28 mouse cellular contexts compared by ENCODE assay signal in genomic region chr5:115947622-115948353, GRCm38 (mm10).
A peak's percentile ranks its signal among the peaks of the same experiment; 100 is the strongest.
DNase-seq lines count a peak whose midpoint lies in the region; ATAC-seq and TF ChIP-seq lines count a peak whose summit lies in the region.
"Had no signal": no experiment of that assay in that cellular context is flagged by ENCODE, and none has a peak within 500 bp of the region (broad histone marks: within the 10 kb centered on the region; RNA-seq: fewer than 3 reads in every experiment).

No protein-coding gene starts in this region.

- peaks cover 98% of the 10 kb centered on the region for H3K36me3 ChIP-seq in heart, embryonic 13.5 days
- peaks cover 82% of the 10 kb centered on the region for H3K36me3 ChIP-seq in liver, embryonic 14.5 days (replicated peaks; ENCODE audit: control insufficient read depth, insufficient read depth, low read depth)

- TF ChIP-seq CTCF in liver, embryonic 14.5 days (IDR thresholded peaks at IDR 0.05; ENCODE audit: low read depth), result no peak
- TF ChIP-seq CTCF in cerebellum, adult 2 months (IDR thresholded peaks at IDR 0.05; ENCODE audit: borderline replicate concordance, insufficient read depth, low read depth, low read length), result no peak

- no peak for DNase-seq in heart, postnatal 4 days
- peak in 2 of 3 experiments; percentile 32 to 52 for DNase-seq in liver, embryonic 14.5 days (ENCODE audit: low read depth in 3 of 3, low spot score in 3 of 3)
- peak; percentile 32 for DNase-seq in yolk sac, embryonic 10.5 days (ENCODE audit: low spot score)
- DNase-seq in layer of hippocampus, postnatal 36 days, result no peak
- DNase-seq in cerebellum, adult 2 months, result no peak
- DNase-seq: adrenal gland, postnatal 14 days; cerebellum, adult 11-12 months; cerebellum, postnatal 10 days; gastrocnemius, postnatal 25 days; heart, adult 11 months; kidney, adult 18-20 months; kidney, postnatal 25 days; lung, embryonic 14.5 days; right cerebral cortex, postnatal 4 days had no signal

- H3K27me3 ChIP-seq in heart, embryonic 13.5 days (replicated peaks), result no peaks in the 10 kb centered on the region
- no peaks in the 10 kb centered on the region for H3K27me3 ChIP-seq in liver, embryonic 14.5 days (ENCODE audit: control insufficient read depth, insufficient read depth, low read length)
- H3K27me3 ChIP-seq in cerebellum, adult 2 months (ENCODE audit: control insufficient read depth, insufficient read depth, low read length), result no peaks in the 10 kb centered on the region
- H3K27me3 ChIP-seq: embryonic facial prominence, embryonic 15.5 days; forebrain, embryonic 15.5 days; heart, embryonic 15.5 days; hindbrain, embryonic 15.5 days; kidney, embryonic 15.5 days; limb, embryonic 13.5 days; midbrain, embryonic 15.5 days had no signal

- H3K9me3 ChIP-seq in heart, embryonic 13.5 days, result no peaks in the 10 kb centered on the region
- no peaks in the 10 kb centered on the region for H3K9me3 ChIP-seq in liver, embryonic 14.5 days (ENCODE audit: control insufficient read depth, low read length)
- H3K9me3 ChIP-seq: embryonic facial prominence, embryonic 10.5 days; embryonic facial prominence, embryonic 15.5 days; forebrain, embryonic 15.5 days; heart, embryonic 15.5 days; hindbrain, embryonic 15.5 days; kidney, embryonic 15.5 days; limb, embryonic 13.5 days; midbrain, embryonic 15.5 days had no signal

- H3K4me1 ChIP-seq in heart, embryonic 13.5 days, result no peaks in the 10 kb centered on the region
- peaks cover 18 to 49% of the 10 kb centered on the region in 2 experiments for H3K4me1 ChIP-seq in liver, embryonic 14.5 days (replicated peaks; ENCODE audit: control insufficient read depth in 2 of 2, insufficient read depth in 2 of 2, low read length in 1 of 2)
- H3K4me1 ChIP-seq in cerebellum, adult 2 months (ENCODE audit: control insufficient read depth, insufficient read depth, low read length), result no peaks in the 10 kb centered on the region
- H3K4me1 ChIP-seq: embryonic facial prominence, embryonic 10.5 days; embryonic facial prominence, embryonic 15.5 days; forebrain, embryonic 10.5 days; forebrain, embryonic 15.5 days; heart, embryonic 15.5 days; hindbrain, embryonic 15.5 days; kidney, embryonic 15.5 days; limb, embryonic 13.5 days; midbrain, embryonic 15.5 days had no signal

- WGBS in heart, embryonic 13.5 days, result 81% methylated on average over 15 of the region's 15 CpGs
- WGBS in liver, embryonic 14.5 days (ENCODE audit: insufficient replicate concordance), result 62% methylated on average over 15 of the region's 15 CpGs
- WGBS in cerebellum, adult 2 months, result 92% methylated on average over 15 of the region's 15 CpGs

- peak; percentile 55 for TF ChIP-seq EP300 in liver, embryonic 14.5 days (IDR thresholded peaks at IDR 0.05; ENCODE audit: low read depth)

- H3K4me3 ChIP-seq in heart, embryonic 13.5 days, result peak overlapping the region; percentile 9; the same call in 1 of the 2 replicates
- peak overlapping the region; percentile 60 to 70 for H3K4me3 ChIP-seq in liver, embryonic 14.5 days (ENCODE audit: insufficient read depth in 1 of 2, low read depth in 2 of 2, low read length in 2 of 2)
- no peak overlapping the region for H3K4me3 ChIP-seq in cerebellum, adult 2 months (replicated peaks; ENCODE audit: insufficient read depth, low read depth, low read length)
- H3K4me3 ChIP-seq: embryonic facial prominence, embryonic 10.5 days; embryonic facial prominence, embryonic 15.5 days; forebrain, embryonic 10.5 days; forebrain, embryonic 15.5 days; heart, embryonic 15.5 days; hindbrain, embryonic 15.5 days; kidney, embryonic 15.5 days; limb, embryonic 13.5 days; midbrain, embryonic 10.5 days; midbrain, embryonic 15.5 days had no signal

- TF ChIP-seq POLR2A in cerebellum, adult 2 months (IDR thresholded peaks at IDR 0.05; ENCODE audit: borderline replicate concordance, insufficient read depth, low read length), result no peak

- H3K27ac ChIP-seq in heart, embryonic 13.5 days (replicated peaks), result no peak overlapping the region
- peak overlapping the region; percentile 90 for H3K27ac ChIP-seq in liver, embryonic 14.5 days
- H3K27ac ChIP-seq in cerebellum, adult 2 months (ENCODE audit: insufficient read depth, low read length), result no peak overlapping the region
- H3K27ac ChIP-seq: embryonic facial prominence, embryonic 10.5 days; embryonic facial prominence, embryonic 15.5 days; forebrain, embryonic 15.5 days; heart, embryonic 15.5 days; hindbrain, embryonic 15.5 days; kidney, embryonic 15.5 days; limb, embryonic 13.5 days; midbrain, embryonic 10.5 days; midbrain, embryonic 15.5 days had no signal

- H3K4me2 ChIP-seq in heart, embryonic 13.5 days, result peak overlapping the region; percentile 50
- H3K4me2 ChIP-seq in liver, embryonic 14.5 days (ENCODE audit: low read depth), result peak overlapping the region; percentile 84
- H3K4me2 ChIP-seq: embryonic facial prominence, embryonic 15.5 days; forebrain, embryonic 15.5 days; heart, embryonic 15.5 days; hindbrain, embryonic 15.5 days; kidney, embryonic 15.5 days; limb, embryonic 13.5 days; lung, embryonic 14.5 days; midbrain, embryonic 15.5 days had no signal

- no peak overlapping the region for H3K9ac ChIP-seq in heart, embryonic 13.5 days
- H3K9ac ChIP-seq in liver, embryonic 14.5 days (replicated peaks), result peak overlapping the region; percentile 75
- H3K9ac ChIP-seq: embryonic facial prominence, embryonic 15.5 days; forebrain, embryonic 15.5 days; heart, embryonic 15.5 days; hindbrain, embryonic 15.5 days; kidney, embryonic 15.5 days; limb, embryonic 13.5 days; lung, embryonic 14.5 days; midbrain, embryonic 15.5 days had no signal

- ATAC-seq in heart, embryonic 13.5 days (ENCODE audit: extremely low read depth, insufficient number of reproducible peaks, low FRiP score, low TSS enrichment), result no peak
- ATAC-seq in erythroid progenitor cell, adult 5-6 weeks (replicated peaks; ENCODE audit: low FRiP score, poor library complexity, severe bottlenecking), result 0 out of 2 replicates have a peak, but pooled peaks have one; percentile 54
- ATAC-seq in liver, embryonic 14.5 days (ENCODE audit: insufficient read depth), result peak; percentile 83
- ATAC-seq: CD4-positive, CD25-positive, alpha-beta regulatory T cell, adult 4 months; forebrain, embryonic 15.5 days; inflammation-experienced regulatory T-cells, adult 6 months; midbrain, embryonic 15.5 days had no signal

Comparison
In these comparisons a context has a peak if more than half of its experiments do, and no peak if none do; other contexts are left out.
1. DNase-seq: peak in liver, embryonic 14.5 days (2 of 3) and yolk sac, embryonic 10.5 days (single experiment); none in heart, postnatal 4 days (single experiment), layer of hippocampus, postnatal 36 days (0 of 2) and cerebellum, adult 2 months (0 of 2).